Mouse (Mus musculus): ENCODE measurements around the gene Prkcd. TPM values are rescaled to one million over a fixed set of nuclear protein-coding genes. Genes with fewer than 3 reads are reported as not detected.
"Not testable (repeated sequence)": the region's sequence is repeated elsewhere in the genome, so short reads cannot be mapped to it uniquely, and the experiment has no call there.

The Prkcd gene
- polyA plus RNA-seq, 2 experiments: 11.4 to 18.7 TPM

DNA sequence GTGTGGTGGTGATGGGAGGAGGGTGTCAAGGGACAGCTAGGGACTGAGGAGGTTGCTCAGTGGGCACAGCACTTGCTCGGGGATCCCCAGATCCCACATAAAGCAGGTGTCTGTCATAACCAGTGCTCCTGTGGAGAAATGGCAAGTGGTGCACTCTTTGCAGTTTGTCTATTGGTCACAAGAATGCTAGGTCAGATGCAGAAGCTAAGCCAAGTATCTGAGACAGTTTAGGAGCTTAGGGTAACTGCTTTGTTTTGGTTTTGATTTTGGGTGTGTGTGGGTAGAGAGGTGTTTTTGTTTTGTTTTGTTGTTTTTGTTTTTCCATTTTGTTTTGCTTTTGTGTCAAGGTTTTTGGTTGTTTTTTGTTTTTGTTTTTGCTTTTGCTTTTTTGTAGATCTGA, 44.8 kb downstream of the Prkcd start:
- DNase-seq (ENCODE audit: low read depth in 3 of 3, low spot score in 3 of 3): no peak

DNA sequence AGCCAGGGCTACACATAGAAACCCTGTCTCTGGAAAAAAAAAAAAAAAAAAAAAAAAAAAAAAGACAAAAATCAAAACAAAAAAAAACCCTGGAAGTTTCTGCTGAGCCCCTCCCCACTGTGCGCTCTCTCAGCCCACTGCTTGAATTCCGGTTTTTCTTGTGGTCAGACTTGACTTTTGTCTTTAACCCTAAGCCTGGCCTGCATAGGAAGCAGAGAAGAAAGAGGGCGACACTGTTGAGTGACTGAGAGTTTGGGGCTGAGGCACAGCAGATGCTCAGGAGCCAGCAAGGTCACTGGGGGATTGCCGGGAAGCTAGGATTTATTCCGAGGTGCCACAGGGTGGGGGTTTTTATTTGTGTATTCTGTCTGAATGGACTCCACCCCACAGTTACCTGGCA, 46.1 kb downstream of the Prkcd start:
- Histone ChIP-seq H3K4me1 (replicated peaks; ENCODE audit: control insufficient read depth in 2 of 2, insufficient read depth in 2 of 2, low read length in 1 of 2) (peaks cover 14 to 17% of the 10 kb centered on the region in 2 experiments), H3K27me3 (ENCODE audit: control insufficient read depth, insufficient read depth, low read length) (no peaks in the 10 kb centered on the region), H3K9ac (replicated peaks) (no peak overlapping the region), H3K4me2 (ENCODE audit: low read depth) (no peak overlapping the region), H3K4me3 (ENCODE audit: insufficient read depth in 1 of 2, low read depth in 2 of 2, low read length in 2 of 2) (no peak overlapping the region), H3K36me3 (replicated peaks; ENCODE audit: control insufficient read depth, insufficient read depth, low read depth) (peaks cover 6% of the 10 kb centered on the region), H3K9me3 (ENCODE audit: control insufficient read depth, low read length) (no peaks in the 10 kb centered on the region), H3K27ac (no peak overlapping the region)
- WGBS (ENCODE audit: insufficient replicate concordance): 33% methylated on average over 5 of the region's 5 CpGs
- TF ChIP-seq EP300 (IDR thresholded peaks at IDR 0.05; ENCODE audit: low read depth) (no peak), CTCF (IDR thresholded peaks at IDR 0.05; ENCODE audit: low read depth) (no peak)
- DNase-seq (ENCODE audit: low read depth in 3 of 3, low spot score in 3 of 3) (no peak), ATAC-seq (ENCODE audit: insufficient read depth) (no peak)

More for the DNA sequence above, 44.8 kb downstream of the Prkcd start:
- H3K4me1 ChIP-seq (replicated peaks; ENCODE audit: control insufficient read depth in 2 of 2, insufficient read depth in 2 of 2, low read length in 1 of 2): peaks cover 8 to 11% of the 10 kb centered on the region in 2 experiments
- H3K27ac ChIP-seq: no peak overlapping the region
- TF ChIP-seq EP300 (IDR thresholded peaks at IDR 0.05; ENCODE audit: low read depth) (no peak), CTCF (IDR thresholded peaks at IDR 0.05; ENCODE audit: low read depth) (no peak)
- no peaks in the 10 kb centered on the region for H3K9me3 ChIP-seq (ENCODE audit: control insufficient read depth, low read length)
- ATAC-seq (ENCODE audit: insufficient read depth): no peak
- WGBS (ENCODE audit: insufficient replicate concordance): 94% methylated on average over 1 of the region's 1 CpGs
- no peaks in the 10 kb centered on the region for H3K27me3 ChIP-seq (ENCODE audit: control insufficient read depth, insufficient read depth, low read length)
- no peak overlapping the region for H3K9ac ChIP-seq (replicated peaks)
- H3K4me2 ChIP-seq (ENCODE audit: low read depth): no peak overlapping the region
- H3K36me3 ChIP-seq (replicated peaks; ENCODE audit: control insufficient read depth, insufficient read depth, low read depth): no peaks in the 10 kb centered on the region; the same call in 1 of the 2 replicates
- H3K4me3 ChIP-seq (ENCODE audit: insufficient read depth in 1 of 2, low read depth in 2 of 2, low read length in 2 of 2): no peak overlapping the region

DNA sequence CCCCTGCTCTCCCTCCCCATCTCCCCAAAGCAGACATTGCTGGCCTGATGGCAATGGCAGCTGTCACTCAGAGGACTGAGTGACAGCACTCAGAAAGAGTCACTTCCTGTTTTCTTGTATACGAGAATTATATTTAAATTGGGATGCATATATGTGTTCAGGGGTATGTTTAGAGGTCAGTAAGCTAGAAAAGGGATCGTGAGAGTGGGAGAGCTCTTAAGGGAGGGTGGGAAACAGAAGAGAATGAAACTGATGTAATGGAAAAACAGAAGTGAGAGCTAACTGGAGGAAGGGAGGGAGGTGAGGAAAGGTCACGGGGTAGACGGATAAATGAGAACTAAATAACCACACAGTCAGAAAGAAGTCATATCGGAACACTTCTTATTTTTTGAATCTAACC, 46.8 kb downstream of the Prkcd start:
- Histone ChIP-seq H3K9ac (replicated peaks) (no peak overlapping the region), H3K27ac (no peak overlapping the region), H3K27me3 (ENCODE audit: control insufficient read depth, insufficient read depth, low read length) (no peaks in the 10 kb centered on the region), H3K9me3 (ENCODE audit: control insufficient read depth, low read length) (no peaks in the 10 kb centered on the region), H3K4me1 (replicated peaks; ENCODE audit: control insufficient read depth in 2 of 2, insufficient read depth in 2 of 2, low read length in 1 of 2) (peaks cover 11 to 17% of the 10 kb centered on the region in 2 experiments), H3K36me3 (replicated peaks; ENCODE audit: control insufficient read depth, insufficient read depth, low read depth) (peaks cover 6% of the 10 kb centered on the region), H3K4me3 (ENCODE audit: insufficient read depth in 1 of 2, low read depth in 2 of 2, low read length in 2 of 2) (no peak overlapping the region), H3K4me2 (ENCODE audit: low read depth) (no peak overlapping the region)
- no peak for ATAC-seq (ENCODE audit: insufficient read depth)
- TF ChIP-seq EP300 (IDR thresholded peaks at IDR 0.05; ENCODE audit: low read depth) (no peak), CTCF (IDR thresholded peaks at IDR 0.05; ENCODE audit: low read depth) (no peak)
- DNase-seq (ENCODE audit: low read depth in 3 of 3, low spot score in 3 of 3): no peak
- 36% methylated on average over 5 of the region's 5 CpGs for WGBS (ENCODE audit: insufficient replicate concordance)

DNA sequence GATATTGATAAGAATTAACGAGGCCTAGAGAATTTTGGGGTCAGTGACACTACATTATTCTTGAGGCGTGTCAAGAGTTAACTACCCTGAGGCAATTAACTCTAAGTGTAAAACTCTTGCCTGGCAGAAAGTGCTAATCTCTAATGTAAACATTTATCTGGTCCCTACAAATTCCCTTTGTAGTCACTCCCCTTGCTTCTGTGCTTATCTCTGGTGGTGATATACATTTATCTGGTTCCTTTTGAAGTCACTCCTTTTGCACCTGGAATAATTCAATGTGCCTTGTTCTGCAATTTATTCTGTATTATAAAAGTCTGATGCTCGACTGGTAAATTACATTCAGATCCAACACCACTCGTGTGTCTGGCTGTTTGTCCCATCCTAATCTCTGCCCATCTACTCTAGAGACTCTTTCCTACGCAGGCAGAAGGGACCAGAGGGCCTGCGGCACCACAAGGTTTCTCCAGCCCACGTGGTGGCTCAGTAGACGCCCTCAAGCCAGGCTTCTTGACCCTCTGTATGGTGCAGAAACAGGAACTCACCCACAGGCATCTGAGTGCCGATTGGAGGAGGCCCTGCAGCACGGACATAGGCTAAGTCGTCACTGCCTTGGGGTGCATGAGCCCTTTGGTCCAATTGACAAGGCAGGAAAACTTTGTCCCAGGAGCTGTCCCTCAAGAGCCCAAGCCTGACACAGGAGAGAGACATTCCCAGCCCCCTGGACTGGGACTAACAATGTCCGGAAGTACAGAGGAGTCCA, 48.5 kb downstream of the Prkcd start:
- WGBS (ENCODE audit: insufficient replicate concordance): 8% methylated on average over 10 of the region's 12 CpGs
- H3K27me3 ChIP-seq (ENCODE audit: control insufficient read depth, insufficient read depth, low read length); H3K4me3 ChIP-seq (ENCODE audit: insufficient read depth in 1 of 2, low read depth in 2 of 2, low read length in 2 of 2); H3K9me3 ChIP-seq (ENCODE audit: control insufficient read depth, low read length); H3K9ac ChIP-seq (replicated peaks): not testable (repeated sequence)
- peak in 2 of 3 experiments; percentile 35 to 39 for DNase-seq (ENCODE audit: low read depth in 3 of 3, low spot score in 3 of 3)
- Histone ChIP-seq H3K4me1 (replicated peaks; ENCODE audit: control insufficient read depth in 2 of 2, insufficient read depth in 2 of 2, low read length in 1 of 2) (peaks cover 11 to 17% of the 10 kb centered on the region in 2 experiments), H3K4me2 (ENCODE audit: low read depth) (peak overlapping the region; percentile 26), H3K36me3 (replicated peaks; ENCODE audit: control insufficient read depth, insufficient read depth, low read depth) (peaks cover 16% of the 10 kb centered on the region), H3K27ac (peak overlapping the region; percentile 59)
- ATAC-seq (ENCODE audit: insufficient read depth): peak; percentile 83

DNA sequence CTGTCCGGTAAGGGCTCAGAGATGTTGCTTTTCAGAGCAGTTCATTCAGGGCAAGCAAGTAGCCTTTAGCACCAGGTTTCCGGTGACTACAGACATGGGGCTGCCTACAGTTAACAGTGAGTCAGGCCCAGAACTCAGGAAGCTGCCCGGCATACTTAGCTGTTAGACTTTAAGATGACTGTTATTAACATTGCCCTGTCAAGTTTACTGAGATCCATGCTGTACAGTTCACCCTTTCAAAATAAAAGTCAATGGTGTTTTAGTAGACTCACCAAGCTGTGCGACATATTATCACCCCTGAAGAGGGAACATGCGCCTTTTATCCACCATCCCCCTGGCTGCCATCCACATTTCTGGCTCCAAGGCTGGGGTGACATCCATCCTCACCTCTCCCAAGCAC, 49.8 kb downstream of the Prkcd start:
- Histone ChIP-seq H3K4me1 (replicated peaks; ENCODE audit: control insufficient read depth in 2 of 2, insufficient read depth in 2 of 2, low read length in 1 of 2) (peaks cover 11 to 17% of the 10 kb centered on the region in 2 experiments), H3K9ac (replicated peaks) (no peak overlapping the region; the same call in 1 of the 2 replicates), H3K27me3 (ENCODE audit: control insufficient read depth, insufficient read depth, low read length) (no peaks in the 10 kb centered on the region), H3K4me3 (ENCODE audit: insufficient read depth in 1 of 2, low read depth in 2 of 2, low read length in 2 of 2) (no peak overlapping the region), H3K27ac (peak overlapping the region; percentile 44), H3K4me2 (ENCODE audit: low read depth) (0 out of 2 replicates have a peak overlapping the region, but pooled peaks have one; percentile 15), H3K9me3 (ENCODE audit: control insufficient read depth, low read length) (no peaks in the 10 kb centered on the region), H3K36me3 (replicated peaks; ENCODE audit: control insufficient read depth, insufficient read depth, low read depth) (peaks cover 28% of the 10 kb centered on the region)
- ATAC-seq (ENCODE audit: insufficient read depth): no peak
- no peak for DNase-seq (ENCODE audit: low read depth in 3 of 3, low spot score in 3 of 3)
- 39% methylated on average over 5 of the region's 5 CpGs for WGBS (ENCODE audit: insufficient replicate concordance)
- TF ChIP-seq EP300 (IDR thresholded peaks at IDR 0.05; ENCODE audit: low read depth): no peak
- TF ChIP-seq CTCF (IDR thresholded peaks at IDR 0.05; ENCODE audit: low read depth): no peak

All from liver, embryonic 14.5 days (tissue).